Mouse (Mus musculus): ENCODE measurements around the gene Slc16a13.

- TF ChIP-seq CTCF (IDR thresholded peaks at IDR 0.05; ENCODE audit: insufficient read depth, low read depth, low read length), result no peak
- TF ChIP-seq POLR2A (IDR thresholded peaks at IDR 0.05; ENCODE audit: insufficient read depth, low read depth, low read length), result no peak
Observed at GRCm38 (mm10) chr11:70179401-70179800, 41.5 kb downstream of the Slc16a13 start.
